Mouse (Mus musculus) monocyte, adult 2 months (primary cell): ENCODE measurements around the gene Gpn3.
"Not testable (repeated sequence)": the region's sequence is repeated elsewhere in the genome, so short reads cannot be mapped to it uniquely, and the experiment has no call there.

Experiments used
- DNase-seq, 2 experiments: peaks; one replicate each; pipeline ENCODE4 v3.0.0; 2022; ENCODE audit warnings: low spot score in 2 of 2, low read depth in 1 of 2

The Gpn3 gene

GRCm38 (mm10) chr5:122390006-122390405 is 18.3 kb downstream of the Gpn3 start:
- no peak for DNase-seq

- no peak for DNase-seq
Observed at GRCm38 (mm10) chr5:122390671-122391070, 19.0 kb downstream of the Gpn3 start.

GRCm38 (mm10) chr5:122391178-122391785 is 19.6 kb downstream of the Gpn3 start:
- no peak for DNase-seq

GRCm38 (mm10) chr5:122391786-122392180 is 20.1 kb downstream of the Gpn3 start, which contains the start of gene Arpc3:
Gene Arpc3, plus strand, starts transcription at chr5:122391878.
- DNase-seq, result peak; percentile 69 to 87

GRCm38 (mm10) chr5:122392227-122393004 is 20.7 kb downstream of the Gpn3 start:
- DNase-seq, result peak in 1 of 2 experiments; percentile 25

- peak in 1 of 2 experiments; percentile 68 for DNase-seq
Observed at GRCm38 (mm10) chr5:122393887-122394286, 22.2 kb downstream of the Gpn3 start.

- DNase-seq, result no peak
Observed at GRCm38 (mm10) chr5:122396791-122397190, 25.1 kb downstream of the Gpn3 start.

- DNase-seq, result no peak
Observed at GRCm38 (mm10) chr5:122397495-122397894, 25.8 kb downstream of the Gpn3 start.

GRCm38 (mm10) chr5:122399871-122400270 is 28.2 kb downstream of the Gpn3 start:
- no peak for DNase-seq

GRCm38 (mm10) chr5:122400628-122401302 is 29.1 kb downstream of the Gpn3 start:
- DNase-seq, result no peak

GRCm38 (mm10) chr5:122401303-122401640 is 29.6 kb downstream of the Gpn3 start:
- DNase-seq, result no peak

GRCm38 (mm10) chr5:122402160-122402559 is 30.5 kb downstream of the Gpn3 start:
- DNase-seq, result no peak

GRCm38 (mm10) chr5:122402772-122403171 is 31.1 kb downstream of the Gpn3 start:
- DNase-seq, result no peak

- DNase-seq, result no peak
Observed at GRCm38 (mm10) chr5:122403362-122403761, 31.7 kb downstream of the Gpn3 start.

- no peak for DNase-seq
Observed at GRCm38 (mm10) chr5:122405537-122405936, 33.9 kb downstream of the Gpn3 start.

GRCm38 (mm10) chr5:122409692-122410645 is 38.3 kb downstream of the Gpn3 start:
- no peak for DNase-seq

GRCm38 (mm10) chr5:122411892-122412291 is 40.2 kb downstream of the Gpn3 start:
- no peak for DNase-seq

GRCm38 (mm10) chr5:122412826-122413225 is 41.1 kb downstream of the Gpn3 start:
- no peak for DNase-seq

- no peak for DNase-seq
Observed at GRCm38 (mm10) chr5:122414351-122414750, 42.7 kb downstream of the Gpn3 start.

GRCm38 (mm10) chr5:122415465-122415864 is 43.8 kb downstream of the Gpn3 start:
- no peak for DNase-seq

GRCm38 (mm10) chr5:122420676-122421075 is 49.0 kb downstream of the Gpn3 start:
- not testable (repeated sequence) for DNase-seq
